Mouse (Mus musculus) G1E (cell line): ENCODE results near the gene S100a1. TPM values are rescaled to one million over a fixed set of nuclear protein-coding genes. Genes with fewer than 3 reads are reported as not detected.

Source experiments
- ATAC-seq: 2 replicates; pipeline ENCODE4 v1.8.0; 2016; ENCODE audit warnings: mild to moderate bottlenecking; ENCODE audit not compliant: insufficient number of reproducible peaks, poor library complexity, low FRiP score, severe bottlenecking; ENCODE audit errors: extremely low read depth
- DNase-seq: peaks from one replicate; pipeline ENCODE4 v3.0.0; 2012; ENCODE audit warnings: low spot score
- H3K27me3 ChIP-seq: 2 replicates; pipeline ENCODE4 v1.6.1; 2012; ENCODE audit warnings: mild to moderate bottlenecking, low read length, inconsistent platforms; ENCODE audit not compliant: insufficient read depth
- H3K36me3 ChIP-seq: replicated peaks from 2 replicates; pipeline ENCODE3; 2012; ENCODE audit warnings: mild to moderate bottlenecking, inconsistent platforms
- H3K4me1 ChIP-seq: 2 replicates; pipeline ENCODE4 v1.6.1; 2012; ENCODE audit warnings: low read depth, low read length, inconsistent platforms, mixed read lengths; ENCODE audit not compliant: insufficient read depth
- H3K4me3 ChIP-seq: 2 replicates; pipeline ENCODE4 v1.5.1; 2012; ENCODE audit warnings: low read depth, mild to moderate bottlenecking, inconsistent platforms, low read length, moderate library complexity, mixed read lengths
- H3K9me3 ChIP-seq: replicated peaks from 2 replicates; pipeline ENCODE4 v1.6.1; 2012; ENCODE audit warnings: inconsistent platforms
- CTCF ChIP-seq: IDR thresholded peaks from 2 replicates; pipeline ENCODE4 v1.5.1; 2012; ENCODE audit warnings: low read depth, low read length, inconsistent platforms, mixed read lengths
- GATA1 ChIP-seq: IDR thresholded peaks from 2 replicates; pipeline ENCODE4 v1.6.1; 2012; ENCODE audit warnings: borderline replicate concordance, low read length, inconsistent platforms, mixed read lengths
- GATA2 ChIP-seq: IDR thresholded peaks from 2 replicates; pipeline ENCODE4 v1.6.1; 2012; ENCODE audit warnings: low read depth, low read length, inconsistent platforms, borderline replicate concordance
- POLR2AphosphoS5 ChIP-seq: IDR thresholded peaks from 2 replicates; pipeline ENCODE4 v1.6.1; 2012; ENCODE audit warnings: low read depth, low read length, inconsistent platforms; ENCODE audit not compliant: insufficient replicate concordance
- TAL1 ChIP-seq: conservative IDR thresholded peaks from 2 replicates; pipeline ENCODE4 v1.6.1; 2012; ENCODE audit warnings: low read depth, low read length, inconsistent platforms, mixed read lengths
- polyA plus RNA-seq: library from polyadenylated mRNA; stranded (reverse); fragments of >175 nt; gene quantifications from 2 replicates; pipeline ENCODE4 v1.2.3, GENCODE M21; 2012
- total RNA-seq, 2 experiments: library from RNA; stranded (forward) in 1 of 2; stranded (reverse) in 1 of 2; fragments of 200-1000 nt in 1 of 2; fragments of >200 nt in 1 of 2; fragmentation: Nextera tagmentation in 1 of 2; gene quantifications; 2 replicates each; pipeline ENCODE4 v1.2.3; 2014 to 2017

Gene S100a1
- total and polyA plus RNA-seq, 3 experiments, result 5.1 to 40.8 (median 26.6) TPM

DNA sequence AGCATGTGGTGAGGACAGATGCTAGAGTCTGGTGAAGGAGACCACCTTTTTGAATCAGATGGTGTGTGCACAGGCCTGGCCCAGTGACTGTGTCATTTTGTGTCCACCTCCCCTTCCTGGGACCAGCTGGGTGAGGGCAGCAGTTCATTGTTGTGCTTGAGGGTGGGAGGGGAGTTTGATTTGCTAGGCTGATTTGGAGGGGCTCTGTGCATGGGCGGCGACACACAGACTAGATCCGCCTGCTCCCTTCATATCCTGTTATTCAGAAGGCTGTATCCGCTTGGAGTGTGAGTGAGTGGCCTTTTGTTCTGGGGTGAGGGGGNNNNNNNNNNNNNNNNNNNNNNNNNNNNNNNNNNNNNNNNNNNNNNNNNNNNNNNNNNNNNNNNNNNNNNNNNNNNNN, 26.7 kb upstream of the S100a1 start:
- no peaks in the 10 kb centered on the region for H3K9me3 ChIP-seq
- no peaks in the 10 kb centered on the region for H3K36me3 ChIP-seq
- TF ChIP-seq CTCF, result no peak
- TF ChIP-seq GATA2, result no peak
- TF ChIP-seq GATA1, result no peak
- no peak for TF ChIP-seq POLR2AphosphoS5
- no peak for DNase-seq
- ATAC-seq, result no peak
- H3K4me1 ChIP-seq, result no peaks in the 10 kb centered on the region
- H3K27me3 ChIP-seq, result peaks cover 38% of the 10 kb centered on the region
- H3K4me3 ChIP-seq, result no peak overlapping the region

GRCm38 (mm10) chr3:90537905-90538296, 23.7 kb upstream of the S100a1 start:
- TF ChIP-seq TAL1 (no peak), POLR2AphosphoS5 (no peak), CTCF (no peak), GATA2 (no peak), GATA1 (no peak)
- no peaks in the 10 kb centered on the region for H3K9me3 ChIP-seq
- H3K36me3 ChIP-seq, result no peaks in the 10 kb centered on the region
- ATAC-seq (no peak), DNase-seq (no peak)
- no peaks in the 10 kb centered on the region for H3K4me1 ChIP-seq
- H3K4me3 ChIP-seq, result no peak overlapping the region
- H3K27me3 ChIP-seq, result peaks cover 35% of the 10 kb centered on the region

DNA sequence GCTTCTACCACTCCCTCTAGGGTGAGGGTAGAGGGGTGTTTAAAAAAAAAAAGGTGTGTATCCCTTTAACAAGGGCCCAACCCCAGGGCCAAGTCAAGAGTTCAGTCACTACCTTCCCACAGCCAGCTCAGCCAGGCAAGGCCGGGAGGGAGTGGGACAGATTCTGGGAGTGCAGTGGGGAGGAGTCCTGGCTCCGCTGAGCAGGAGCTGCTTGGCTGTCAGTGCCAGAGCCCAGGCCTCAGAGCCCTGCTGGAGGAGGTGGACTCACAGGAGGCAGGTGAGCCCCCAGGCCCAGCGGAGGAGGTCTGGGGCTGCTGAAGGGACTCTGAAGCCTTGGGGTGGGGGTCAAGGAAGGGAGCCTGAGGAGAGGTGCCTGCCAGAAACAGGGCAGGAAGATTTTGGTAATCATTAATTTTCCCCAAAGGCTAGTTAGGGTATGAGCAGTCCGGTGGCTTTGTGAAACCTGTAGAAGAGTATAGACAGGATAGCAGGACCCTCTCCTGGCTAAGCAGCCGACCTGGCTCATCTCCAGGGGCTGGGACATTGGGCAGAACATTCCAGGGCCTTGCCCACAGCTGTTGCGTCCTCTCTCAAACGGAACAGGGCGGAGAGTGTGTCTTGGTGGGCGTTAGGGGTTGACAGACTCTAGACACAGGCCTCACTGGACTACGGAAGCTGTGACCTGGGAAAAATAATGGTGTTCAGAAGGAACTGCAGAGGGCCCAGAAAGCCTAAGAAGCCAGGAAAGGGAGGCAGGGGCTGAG, 23.1 kb upstream of the S100a1 start, which contains the start of gene S100a16:
Gene S100a16, plus strand, starts transcription at position 114 of the 764 bp plus-strand sequence.
- Histone ChIP-seq H3K4me3 (no peak within 1 kb of the TSS), H3K4me1 (no peaks in the 10 kb centered on the region), H3K36me3 (no peaks in the 10 kb centered on the region), H3K9me3 (no peaks in the 10 kb centered on the region), H3K27me3 (peaks cover 30% of the 10 kb centered on the region)
- no peak for ATAC-seq
- TF ChIP-seq CTCF, result no peak
- DNase-seq, result no peak

GRCm38 (mm10) chr3:90535446-90535845, 21.3 kb upstream of the S100a1 start:
- DNase-seq, result no peak
- H3K36me3 ChIP-seq, result no peaks in the 10 kb centered on the region
- no peaks in the 10 kb centered on the region for H3K9me3 ChIP-seq
- no peak overlapping the region for H3K4me3 ChIP-seq
- no peak for ATAC-seq
- H3K4me1 ChIP-seq, result no peaks in the 10 kb centered on the region
- H3K27me3 ChIP-seq, result peaks cover 18% of the 10 kb centered on the region
- TF ChIP-seq CTCF, result no peak
- TF ChIP-seq TAL1, result no peak
- no peak for TF ChIP-seq GATA2
- TF ChIP-seq POLR2AphosphoS5, result no peak
- TF ChIP-seq GATA1, result no peak

- no peaks in the 10 kb centered on the region for H3K36me3 ChIP-seq
- ATAC-seq (no peak), DNase-seq (no peak)
- no peaks in the 10 kb centered on the region for H3K9me3 ChIP-seq
- TF ChIP-seq CTCF (no peak), POLR2AphosphoS5 (no peak), TAL1 (no peak), GATA2 (no peak), GATA1 (no peak)
- H3K4me1 ChIP-seq, result peaks cover 2% of the 10 kb centered on the region; the same call in 1 of the 2 replicates
- H3K4me3 ChIP-seq, result no peak overlapping the region
- peaks cover 32% of the 10 kb centered on the region for H3K27me3 ChIP-seq
These were observed 17.5 kb upstream of the S100a1 start for GRCm38 (mm10) chr3:90531713-90532112.

- Histone ChIP-seq H3K36me3 (peaks cover 5% of the 10 kb centered on the region), H3K4me1 (peaks cover 9% of the 10 kb centered on the region), H3K27me3 (peaks cover 39% of the 10 kb centered on the region), H3K4me3 (no peak overlapping the region), H3K9me3 (no peaks in the 10 kb centered on the region)
- ATAC-seq (no peak), DNase-seq (no peak)
- no peak for TF ChIP-seq GATA2
- TF ChIP-seq TAL1, result no peak
- TF ChIP-seq GATA1, result no peak
- TF ChIP-seq CTCF, result no peak
- TF ChIP-seq POLR2AphosphoS5, result no peak
These were observed 13.2 kb upstream of the S100a1 start for GRCm38 (mm10) chr3:90527291-90527873.

DNA sequence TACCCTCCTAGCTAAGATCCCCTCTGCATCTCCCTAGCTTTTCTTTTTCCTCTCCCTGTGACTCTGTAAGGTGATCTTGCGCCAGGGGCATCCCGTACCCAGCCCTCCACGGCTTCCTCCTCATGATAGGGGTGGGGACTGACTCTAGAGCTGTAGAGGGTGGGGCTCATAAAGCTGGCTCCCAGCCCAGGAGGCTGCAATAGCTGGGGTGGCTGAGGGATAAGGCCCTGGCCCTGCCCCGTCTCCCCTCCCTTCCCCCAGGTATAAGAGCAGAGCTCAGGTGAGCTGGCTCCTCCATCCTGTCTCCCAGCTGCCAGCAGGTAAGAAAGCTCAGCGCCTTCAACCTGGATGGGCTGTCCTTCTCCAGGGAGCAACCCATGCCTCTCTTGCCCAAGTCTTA, 12.4 kb upstream of the S100a1 start, which contains the start of gene S100a14:
Gene S100a14, plus strand, starts transcription at position 277 of the 400 bp plus-strand sequence.
- peaks cover 9% of the 10 kb centered on the region for H3K4me1 ChIP-seq
- H3K36me3 ChIP-seq, result peaks cover 5% of the 10 kb centered on the region
- no peaks in the 10 kb centered on the region for H3K9me3 ChIP-seq
- ATAC-seq, result no peak
- DNase-seq, result no peak
- H3K27me3 ChIP-seq, result peaks cover 33% of the 10 kb centered on the region
- TF ChIP-seq CTCF, result no peak
- TF ChIP-seq GATA2, result no peak
- no peak for TF ChIP-seq POLR2AphosphoS5
- TF ChIP-seq TAL1, result no peak
- TF ChIP-seq GATA1, result no peak
- H3K4me3 ChIP-seq, result no peak within 1 kb of the TSS
